Comparison of ENCODE assay signal across 8 mouse cellular contexts in the genomic region with DNA sequence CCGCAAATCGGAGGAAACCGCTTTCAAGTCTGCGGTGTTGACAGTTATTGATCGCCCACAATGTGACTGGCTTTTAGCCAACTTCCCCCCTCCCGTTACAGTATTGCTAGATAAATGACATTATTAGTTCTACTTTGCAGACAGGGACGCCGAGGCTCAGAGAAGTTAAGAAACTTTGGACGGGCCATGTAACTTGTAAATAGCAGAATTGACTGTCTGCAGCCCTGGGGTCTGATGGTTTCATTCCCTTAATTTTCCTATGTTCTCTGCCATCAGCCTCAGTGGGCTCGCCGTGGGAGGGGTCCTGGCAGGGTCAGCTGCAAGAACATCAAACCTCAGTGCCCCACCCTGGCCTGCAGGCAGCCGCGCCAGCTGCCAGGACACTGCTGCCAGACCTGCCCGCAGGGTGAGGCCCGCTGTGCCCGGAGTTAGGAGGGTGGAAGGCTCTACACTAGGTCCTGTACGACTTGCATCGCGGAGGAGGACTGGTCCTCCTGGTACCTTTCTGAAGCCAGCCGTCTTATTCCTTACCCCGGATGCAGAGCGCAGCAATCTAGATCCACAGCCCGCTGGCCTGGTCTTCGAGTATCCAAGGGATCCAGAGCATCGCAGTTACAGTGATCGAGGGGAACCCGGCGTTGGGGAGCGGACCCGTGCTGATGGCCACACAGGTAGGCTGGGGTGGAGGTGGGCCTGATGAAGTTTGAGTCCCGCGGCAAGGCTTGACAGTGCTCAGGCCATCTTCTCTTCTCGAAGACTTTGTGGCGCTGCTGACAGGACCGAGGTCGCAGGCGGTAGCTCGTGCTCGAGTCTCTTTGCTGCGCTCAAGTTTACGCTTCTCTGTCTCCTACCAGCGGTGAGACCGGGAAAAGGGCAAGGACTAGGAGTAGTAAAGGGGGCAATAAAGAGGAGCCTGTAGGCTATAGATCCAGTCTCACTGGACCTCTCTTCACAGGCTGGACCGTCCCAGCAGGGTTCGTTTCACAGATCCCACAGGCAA. TPM values are rescaled to one million over a fixed set of nuclear protein-coding genes. Genes with fewer than 3 reads are reported as not detected.
DNase-seq lines count a peak whose midpoint lies in the region; ATAC-seq lines count a peak whose summit lies in the region.

A gene (minus strand): TSS at position 781 of the 1,000 bp plus-strand sequence.

- 2% methylated on average over 45 of the region's 45 CpGs for WGBS in embryonic facial prominence, embryonic 10.5 days
- 3% methylated on average over 45 of the region's 45 CpGs for WGBS in hindbrain, embryonic 14.5 days
- 4% methylated on average over 45 of the region's 45 CpGs for WGBS in midbrain, embryonic 13.5 days

- H3K27me3 ChIP-seq in embryonic facial prominence, embryonic 10.5 days (replicated peaks; ENCODE audit: low read depth, poor library complexity, severe bottlenecking), result peaks cover 80% of the 10 kb centered on the region
- H3K27me3 ChIP-seq in hindbrain, embryonic 14.5 days (ENCODE audit: control insufficient read depth, insufficient read depth, low read length), result peaks cover 10% of the 10 kb centered on the region
- H3K27me3 ChIP-seq in midbrain, embryonic 13.5 days, result peaks cover 29% of the 10 kb centered on the region

- H3K27ac ChIP-seq in embryonic facial prominence, embryonic 10.5 days (replicated peaks), result peak within 1 kb of the TSS; percentile 91
- peak within 1 kb of the TSS; percentile 83 for H3K27ac ChIP-seq in hindbrain, embryonic 14.5 days
- no peak within 1 kb of the TSS for H3K27ac ChIP-seq in midbrain, embryonic 13.5 days

- peak within 1 kb of the TSS; percentile 89 for H3K9ac ChIP-seq in hindbrain, embryonic 14.5 days
- peak within 1 kb of the TSS; percentile 84 for H3K9ac ChIP-seq in midbrain, embryonic 13.5 days (replicated peaks)

- peak; percentile 69 for DNase-seq in left cerebral cortex, postnatal 4 days
- DNase-seq in left cerebral cortex, adult 9 months (ENCODE audit: low spot score in 2 of 2), result no peak
- peak; percentile 44 for DNase-seq in embryonic facial prominence, embryonic 10.5 days (ENCODE audit: low spot score)
- peak; percentile 59 for DNase-seq in hindbrain, embryonic 14.5 days (ENCODE audit: low spot score)
- no peak for DNase-seq in ovary, postnatal 14 days (ENCODE audit: low spot score)
- no peak for DNase-seq in thymus, postnatal 10 days (ENCODE audit: low spot score in 2 of 2)
- no peak for DNase-seq in layer of hippocampus, postnatal 10 days (ENCODE audit: low spot score in 2 of 2)

- H3K4me3 ChIP-seq in embryonic facial prominence, embryonic 10.5 days, result peak within 1 kb of the TSS; percentile 76
- H3K4me3 ChIP-seq in hindbrain, embryonic 14.5 days (replicated peaks; ENCODE audit: low read length), result peak within 1 kb of the TSS; percentile 81
- peak within 1 kb of the TSS; percentile 57 for H3K4me3 ChIP-seq in midbrain, embryonic 13.5 days (replicated peaks)

- ATAC-seq in hindbrain, embryonic 14.5 days (ENCODE audit: low FRiP score), result no peak
- no peak for ATAC-seq in midbrain, embryonic 13.5 days

- H3K36me3 ChIP-seq in embryonic facial prominence, embryonic 10.5 days (replicated peaks), result no peaks in the 10 kb centered on the region
- H3K36me3 ChIP-seq in hindbrain, embryonic 14.5 days (replicated peaks; ENCODE audit: control insufficient read depth, insufficient read depth), result 0 out of 2 replicates have a peak, but pooled peaks cover 13% of the 10 kb centered on the region
- H3K36me3 ChIP-seq in midbrain, embryonic 13.5 days, result peaks cover 4% of the 10 kb centered on the region; the same call in 1 of the 2 replicates

- peaks cover 41% of the 10 kb centered on the region for H3K4me1 ChIP-seq in embryonic facial prominence, embryonic 10.5 days
- H3K4me1 ChIP-seq in hindbrain, embryonic 14.5 days (replicated peaks; ENCODE audit: control insufficient read depth, insufficient read depth, low read length), result peaks cover 16% of the 10 kb centered on the region
- H3K4me1 ChIP-seq in midbrain, embryonic 13.5 days (replicated peaks), result peaks cover 22% of the 10 kb centered on the region

- no peaks in the 10 kb centered on the region for H3K9me3 ChIP-seq in embryonic facial prominence, embryonic 10.5 days
- H3K9me3 ChIP-seq in hindbrain, embryonic 14.5 days (ENCODE audit: control insufficient read depth, low read length), result no peaks in the 10 kb centered on the region
- H3K9me3 ChIP-seq in midbrain, embryonic 13.5 days, result no peaks in the 10 kb centered on the region

- intact Hi-C loops in left cerebral cortex, postnatal 4 days (cut with DNase I), result no loop called here

- H3K4me2 ChIP-seq in hindbrain, embryonic 14.5 days (replicated peaks), result peak within 1 kb of the TSS; percentile 87
- H3K4me2 ChIP-seq in midbrain, embryonic 13.5 days (replicated peaks), result peak within 1 kb of the TSS; percentile 78

RNA-seq across cellular contexts. Expression of the gene that starts here (rescaled TPM):
- total RNA-seq in left cerebral cortex, postnatal 4 days (2021), result 1 to 10 TPM; 1.2 to 2.3 TPM
- polyA plus RNA-seq in embryonic facial prominence, embryonic 10.5 days (2016; fragmentation: Nextera tagmentation; extraction: Ambion mirVana), result 0.44 and 0.72 TPM in 2 replicates
- polyA plus RNA-seq in hindbrain, embryonic 14.5 days (2014; fragmentation: Nextera tagmentation; extraction: Ambion mirVana), result 0.86 and 1.2 TPM in 2 replicates
- polyA plus RNA-seq in midbrain, embryonic 13.5 days (2015; fragmentation: Nextera tagmentation; extraction: Ambion mirVana), result 0.71 and 1.4 TPM in 2 replicates
- total RNA-seq in layer of hippocampus, postnatal 10 days (2021), result 1 to 10 TPM; 3.7 to 4.3 TPM

Comparison
In these comparisons a context has a peak if more than half of its experiments do, and no peak if none do; other contexts are left out.
1. DNase-seq: peak in left cerebral cortex, postnatal 4 days (single experiment) and hindbrain, embryonic 14.5 days (single experiment); none in left cerebral cortex, adult 9 months (0 of 2), ovary, postnatal 14 days (single experiment), thymus, postnatal 10 days (0 of 2) and layer of hippocampus, postnatal 10 days (0 of 2).
2. Peak in DNase-seq, H3K4me3 ChIP-seq and H3K27ac ChIP-seq in embryonic facial prominence, embryonic 10.5 days; RNA of the gene not detected or under 1 TPM.
3. Peak in every context shown above with its lines, with median percentiles within 50 percentile points of each other: H3K4me3 ChIP-seq.